Mouse (Mus musculus) B cell, adult 67 days (primary cell): ENCODE data around the gene Zfp655. TPM values are rescaled to one million over a fixed set of nuclear protein-coding genes. Genes with fewer than 3 reads are reported as not detected.

Experiments used
- total RNA-seq, 2 experiments: library from RNA; stranded (reverse); gene quantifications; 4 replicates each; pipeline ENCODE4 v1.2.4; 2023

Zfp655 gene
- total RNA-seq, result 10 to 100 TPM; 68.3 to 74.0 TPM

GRCm38 (mm10) chr5:145231367-145231871, at the start of gene Zfp655:
Gene Zfp655, plus strand, starts transcription at chr5:145231715.

GRCm38 (mm10) chr5:145191962-145192361, 39.6 kb upstream of the Zfp655 start, which contains the start of gene Atp5j2:
Gene Atp5j2, minus strand, starts transcription at chr5:145192062.

GRCm38 (mm10) chr5:145201321-145201991, 30.1 kb upstream of the Zfp655 start, which contains the start of gene Zkscan14:
Gene Zkscan14, minus strand, starts transcription at chr5:145201868.

GRCm38 (mm10) chr5:145203936-145204691, 27.4 kb upstream of the Zfp655 start, which contains the start of gene Zkscan5:
Gene Zkscan5, plus strand, starts transcription at chr5:145204562.

GRCm38 (mm10) chr5:145280371-145281143, 49.0 kb downstream of the Zfp655 start, which contains the start of gene Zscan25:
Gene Zscan25, plus strand, starts transcription at chr5:145280500.

Other genes starting within 250 kb of the Zfp655 start
- not detected for gene Gm4871, start 199.0 kb upstream of the Zfp655 start, total RNA-seq
- gene 1700018F24Rik, start 188.7 kb upstream of the Zfp655 start, total RNA-seq, result not detected
- 10 to 100 TPM; 92.3 to 99.4 TPM for gene Arpc1a, start 147.9 kb upstream of the Zfp655 start, total RNA-seq
- not detected for gene Kpna7, start 147.7 kb upstream of the Zfp655 start, total RNA-seq
- gene Arpc1b, start 117.5 kb upstream of the Zfp655 start, total RNA-seq, result 100 to 1,000 TPM; 496 to 499 TPM
- 10 to 100 TPM; 48.3 to 56.8 TPM for gene Pdap1, start 91.5 kb upstream of the Zfp655 start, total RNA-seq
- gene Bud31, start 91.4 kb upstream of the Zfp655 start, total RNA-seq, result 100 to 1,000 TPM; 196 to 197 TPM
- 10 to 100 TPM; 22.1 to 23.9 TPM for gene Ptcd1, start 64.6 kb upstream of the Zfp655 start, total RNA-seq
- gene Cpsf4, start 64.5 kb upstream of the Zfp655 start, total RNA-seq, result 10 to 100 TPM; 41.5 to 43.8 TPM
- gene Atp5j2, start 39.7 kb upstream of the Zfp655 start, total RNA-seq, result 100 to 1,000 TPM; 114 to 135 TPM
- gene Zkscan14, start 29.8 kb upstream of the Zfp655 start, total RNA-seq, result 10 to 100 TPM; 34.9 TPM
- 1 to 10 TPM; 9.5 to 9.9 TPM for gene Zkscan5, start 27.2 kb upstream of the Zfp655 start, total RNA-seq
- 10 to 100 TPM; 29.1 to 31.5 TPM for gene Zscan25, start 48.8 kb downstream of the Zfp655 start, total RNA-seq
- not detected for gene Cyp3a57, start 113.6 kb downstream of the Zfp655 start, total RNA-seq
- gene Cyp3a16, start 238.0 kb downstream of the Zfp655 start, total RNA-seq, result not detected